Mouse (Mus musculus) intestine, embryonic 15.5 days (tissue): ENCODE measurements around the gene Gm6993. TPM values are rescaled to one million over a fixed set of nuclear protein-coding genes. Genes with fewer than 3 reads are reported as not detected.

ENCODE experiments used
- ATAC-seq: fragments of 200-750 bp; cut with Nextera tagmentation; 2 replicates; pipeline ENCODE4 v1.8.0; 2017; ENCODE audit warnings: moderate TSS enrichment, moderate library complexity
- H3K27ac ChIP-seq: fragments of 300-500 bp; sonication (generic); 2 replicates; pipeline ENCODE4 v1.5.1; 2015; ENCODE audit warnings: mild to moderate bottlenecking, inconsistent platforms
- H3K27me3 ChIP-seq: fragments of 300-500 bp; sonication (generic); replicated peaks from 2 replicates; pipeline ENCODE4 v1.6.1; 2015; ENCODE audit warnings: inconsistent platforms
- H3K36me3 ChIP-seq: fragments of 300-500 bp; sonication (generic); 2 replicates; pipeline ENCODE4 v1.6.1; 2015; ENCODE audit warnings: inconsistent platforms
- H3K4me1 ChIP-seq: fragments of 300-500 bp; sonication (generic); replicated peaks from 2 replicates; pipeline ENCODE4 v1.6.1; 2015; ENCODE audit warnings: inconsistent platforms
- H3K4me2 ChIP-seq: fragments of 300-500 bp; sonication (generic); replicated peaks from 2 replicates; pipeline ENCODE4 v1.6.1; 2015; ENCODE audit warnings: mild to moderate bottlenecking, inconsistent platforms
- H3K4me3 ChIP-seq: fragments of 300-500 bp; sonication (generic); replicated peaks from 2 replicates; pipeline ENCODE4 v1.5.1; 2015; ENCODE audit warnings: inconsistent platforms
- H3K9ac ChIP-seq: fragments of 300-500 bp; sonication (generic); 2 replicates; pipeline ENCODE4 v1.6.1; 2015; ENCODE audit warnings: inconsistent platforms
- H3K9me3 ChIP-seq: fragments of 300-500 bp; sonication (generic); 2 replicates; pipeline ENCODE4 v1.6.1; 2016; ENCODE audit warnings: inconsistent platforms
- WGBS: fragments of 180-500 bp; shearing (Covaris S2); methylation state at CpG from one replicate; pipeline ENCODE4 v1.1.7; 2015; 5-methylcytosine and 5-hydroxymethylcytosine counted together
- polyA plus RNA-seq: library from polyadenylated mRNA; unstranded; fragments of >200 nt; fragmentation: Nextera tagmentation; extraction: Ambion mirVana; gene quantifications from 2 replicates; pipeline ENCODE4 v1.2.1, GENCODE M21; 2015

The Gm6993 gene
- polyA plus RNA-seq, 1 experiment from 2014 or later: not detected

DNA sequence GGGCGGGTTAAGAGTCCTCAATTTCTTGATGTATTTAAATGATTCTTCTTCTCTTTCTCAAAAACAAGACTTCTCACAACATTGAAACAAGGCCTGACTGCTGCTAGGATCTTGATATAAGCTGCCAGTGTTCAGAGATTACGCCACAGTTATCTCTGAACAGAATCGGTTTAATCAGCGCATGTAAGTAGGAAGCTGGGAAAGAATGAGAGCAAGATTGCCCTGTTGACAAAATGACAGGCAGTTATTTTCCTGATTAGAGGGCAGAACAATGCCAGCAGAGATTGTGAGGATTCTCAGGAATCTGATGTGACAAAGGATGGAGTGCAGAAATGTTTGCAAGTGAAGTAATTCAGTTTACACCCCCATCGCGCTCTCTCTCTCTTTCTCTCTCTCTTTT, 19.0 kb upstream of the Gm6993 start:
- H3K4me3 ChIP-seq: no peak overlapping the region
- WGBS: 72% methylated on average over 6 of the region's 6 CpGs
- no peak overlapping the region for H3K9ac ChIP-seq
- no peak overlapping the region for H3K27ac ChIP-seq
- H3K9me3 ChIP-seq: no peaks in the 10 kb centered on the region
- no peak overlapping the region for H3K4me2 ChIP-seq
- H3K36me3 ChIP-seq: no peaks in the 10 kb centered on the region
- H3K4me1 ChIP-seq: 0 out of 2 replicates have a peak, but pooled peaks cover 6% of the 10 kb centered on the region
- H3K27me3 ChIP-seq: no peaks in the 10 kb centered on the region
- no peak for ATAC-seq

GRCm38 (mm10) chr12:31222282-31222681, 18.3 kb upstream of the Gm6993 start:
- Histone ChIP-seq H3K9me3 (no peaks in the 10 kb centered on the region), H3K4me1 (0 out of 2 replicates have a peak, but pooled peaks cover 6% of the 10 kb centered on the region), H3K27me3 (no peaks in the 10 kb centered on the region), H3K27ac (no peak overlapping the region), H3K4me3 (no peak overlapping the region), H3K36me3 (no peaks in the 10 kb centered on the region), H3K4me2 (no peak overlapping the region), H3K9ac (no peak overlapping the region)
- no peak for ATAC-seq
- 55% methylated on average over 2 of the region's 2 CpGs for WGBS

- Histone ChIP-seq H3K9me3 (no peaks in the 10 kb centered on the region), H3K4me3 (no peak overlapping the region), H3K27me3 (no peaks in the 10 kb centered on the region), H3K27ac (no peak overlapping the region), H3K4me1 (0 out of 2 replicates have a peak, but pooled peaks cover 6% of the 10 kb centered on the region), H3K9ac (no peak overlapping the region), H3K4me2 (no peak overlapping the region), H3K36me3 (no peaks in the 10 kb centered on the region)
- ATAC-seq: no peak
- 41% methylated on average over 3 of the region's 3 CpGs for WGBS
Measured at GRCm38 (mm10) chr12:31222741-31223140, 17.8 kb upstream of the Gm6993 start.

DNA sequence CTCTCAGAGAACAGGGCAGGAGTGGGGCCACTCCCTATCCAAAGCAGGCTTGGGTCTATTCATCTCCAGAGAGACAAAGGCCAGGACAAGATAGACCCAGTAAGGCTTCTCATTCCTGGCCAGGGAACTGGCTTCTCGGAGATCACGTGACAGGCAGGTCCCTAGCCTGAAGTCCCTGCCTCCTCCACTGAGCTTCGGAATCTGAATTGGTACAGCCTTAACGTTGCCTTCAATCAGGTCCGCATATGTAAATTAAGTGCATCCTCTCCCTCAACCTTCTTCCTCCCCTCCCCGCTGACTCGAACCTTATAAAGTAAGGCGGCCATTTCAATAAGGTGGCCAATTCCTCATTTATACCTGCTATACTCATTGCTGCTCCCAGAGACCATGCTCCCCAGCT, 15.1 kb upstream of the Gm6993 start:
- Histone ChIP-seq H3K27ac (no peak overlapping the region), H3K27me3 (no peaks in the 10 kb centered on the region), H3K4me1 (0 out of 2 replicates have a peak, but pooled peaks cover 5% of the 10 kb centered on the region), H3K4me3 (no peak overlapping the region), H3K9me3 (no peaks in the 10 kb centered on the region), H3K9ac (no peak overlapping the region), H3K36me3 (no peaks in the 10 kb centered on the region), H3K4me2 (no peak overlapping the region)
- WGBS: 66% methylated on average over 8 of the region's 8 CpGs
- no peak for ATAC-seq

GRCm38 (mm10) chr12:31227167-31227566, 13.4 kb upstream of the Gm6993 start:
- H3K9me3 ChIP-seq: no peaks in the 10 kb centered on the region
- ATAC-seq: no peak
- no peak overlapping the region for H3K9ac ChIP-seq
- no peaks in the 10 kb centered on the region for H3K27me3 ChIP-seq
- no peak overlapping the region for H3K4me2 ChIP-seq
- H3K36me3 ChIP-seq: no peaks in the 10 kb centered on the region
- 74% methylated on average over 3 of the region's 3 CpGs for WGBS
- H3K4me3 ChIP-seq: no peak overlapping the region
- 0 out of 2 replicates have a peak, but pooled peaks cover 5% of the 10 kb centered on the region for H3K4me1 ChIP-seq
- no peak overlapping the region for H3K27ac ChIP-seq

DNA sequence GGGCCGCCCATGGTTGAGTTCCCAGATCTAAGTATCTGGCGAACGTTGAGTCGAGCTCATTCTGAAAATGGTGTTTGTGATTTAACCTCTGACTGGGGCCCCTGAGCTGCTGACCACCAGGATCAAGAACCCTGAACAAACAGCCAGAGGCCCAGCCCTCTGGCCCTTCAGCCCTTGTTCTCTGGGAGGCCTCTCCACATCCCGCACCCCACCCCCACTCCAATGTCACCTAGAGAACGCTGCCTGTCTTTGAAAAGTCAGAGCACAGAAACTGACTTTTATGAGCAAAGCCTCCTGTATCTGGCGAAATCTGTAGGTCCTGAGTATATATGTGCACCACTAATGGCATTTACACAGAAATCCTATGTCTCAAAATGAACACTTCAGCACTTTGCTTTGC, 11.7 kb upstream of the Gm6993 start:
- no peak overlapping the region for H3K4me3 ChIP-seq
- no peaks in the 10 kb centered on the region for H3K9me3 ChIP-seq
- no peak overlapping the region for H3K9ac ChIP-seq
- ATAC-seq: no peak
- WGBS: 31% methylated on average over 7 of the region's 7 CpGs
- no peak overlapping the region for H3K4me2 ChIP-seq
- 0 out of 2 replicates have a peak, but pooled peaks cover 2% of the 10 kb centered on the region for H3K4me1 ChIP-seq
- no peaks in the 10 kb centered on the region for H3K27me3 ChIP-seq
- no peak overlapping the region for H3K27ac ChIP-seq
- no peaks in the 10 kb centered on the region for H3K36me3 ChIP-seq

- H3K9ac ChIP-seq: no peak overlapping the region
- no peak overlapping the region for H3K27ac ChIP-seq
- no peak overlapping the region for H3K4me2 ChIP-seq
- WGBS: 100% methylated on average over 1 of the region's 1 CpGs
- H3K36me3 ChIP-seq: no peaks in the 10 kb centered on the region
- no peaks in the 10 kb centered on the region for H3K27me3 ChIP-seq
- ATAC-seq: no peak
- no peaks in the 10 kb centered on the region for H3K9me3 ChIP-seq
- H3K4me3 ChIP-seq: no peak overlapping the region
- H3K4me1 ChIP-seq: 0 out of 2 replicates have a peak, but pooled peaks cover 8% of the 10 kb centered on the region
Measured at GRCm38 (mm10) chr12:31232635-31233034, 7.9 kb upstream of the Gm6993 start.

DNA sequence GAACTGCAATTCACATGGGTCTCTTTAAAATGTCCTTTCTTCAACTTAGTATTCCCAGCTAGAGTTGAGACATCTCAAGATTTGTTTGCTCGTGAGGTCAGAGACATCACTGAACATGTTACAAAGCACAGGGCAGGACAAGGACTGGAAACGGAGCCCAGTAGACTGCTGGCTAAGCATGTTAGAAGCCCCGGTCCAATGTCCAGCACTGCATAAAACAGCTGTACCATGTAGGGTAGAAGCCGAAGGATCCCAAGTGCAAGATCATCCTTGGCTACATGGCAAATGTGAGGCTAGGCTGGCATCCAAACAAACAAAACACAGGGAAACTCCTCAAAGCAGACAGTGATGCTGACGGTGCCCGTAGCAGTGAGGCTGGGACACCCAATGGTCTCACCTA, 5.6 kb upstream of the Gm6993 start:
- 90% methylated on average over 6 of the region's 6 CpGs for WGBS

DNA sequence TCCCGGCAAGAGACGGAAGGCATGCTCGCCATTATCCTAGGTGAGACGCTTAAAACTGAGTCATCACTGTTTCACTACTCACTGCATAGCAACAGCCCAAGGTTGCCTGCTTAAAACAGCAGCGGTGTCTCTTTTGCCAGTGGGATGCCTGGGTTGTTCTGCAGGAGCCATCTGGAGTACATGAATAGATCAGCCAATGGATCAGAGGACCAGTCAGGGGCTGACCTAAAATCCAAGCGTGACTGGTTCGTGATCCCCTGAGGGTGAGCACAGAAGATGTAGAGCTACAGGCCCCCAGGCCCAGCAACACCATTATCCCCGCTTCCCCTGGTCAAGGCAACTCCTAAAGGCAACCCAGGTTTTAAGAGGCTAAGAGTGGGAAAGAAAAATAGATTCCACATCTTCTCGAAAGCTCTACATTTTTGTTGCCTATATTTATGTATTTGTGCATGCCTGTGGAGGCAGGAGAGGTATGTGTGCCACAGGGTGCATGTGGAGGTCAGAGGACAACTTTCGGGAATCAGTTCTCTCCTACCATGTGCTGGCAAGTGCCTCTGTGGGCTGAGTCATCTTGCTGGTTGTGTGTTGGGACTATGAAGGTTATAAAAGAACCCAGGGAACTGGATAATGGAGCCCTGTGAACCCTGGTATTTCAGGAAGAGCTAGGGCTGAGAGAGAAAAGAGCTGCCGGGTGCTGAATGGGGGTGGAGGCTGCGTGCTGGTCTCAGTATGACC, 3.5 kb upstream of the Gm6993 start:
- H3K27ac ChIP-seq: no peak overlapping the region

More for the DNA sequence above, 5.6 kb upstream of the Gm6993 start:
- H3K27ac ChIP-seq: no peak overlapping the region
- no peaks in the 10 kb centered on the region for H3K36me3 ChIP-seq
- no peaks in the 10 kb centered on the region for H3K9me3 ChIP-seq
- H3K4me3 ChIP-seq: no peak overlapping the region
- 0 out of 2 replicates have a peak, but pooled peaks cover 8% of the 10 kb centered on the region for H3K4me1 ChIP-seq
- no peak overlapping the region for H3K9ac ChIP-seq
- no peak overlapping the region for H3K4me2 ChIP-seq
- no peaks in the 10 kb centered on the region for H3K27me3 ChIP-seq
- ATAC-seq: no peak

DNA sequence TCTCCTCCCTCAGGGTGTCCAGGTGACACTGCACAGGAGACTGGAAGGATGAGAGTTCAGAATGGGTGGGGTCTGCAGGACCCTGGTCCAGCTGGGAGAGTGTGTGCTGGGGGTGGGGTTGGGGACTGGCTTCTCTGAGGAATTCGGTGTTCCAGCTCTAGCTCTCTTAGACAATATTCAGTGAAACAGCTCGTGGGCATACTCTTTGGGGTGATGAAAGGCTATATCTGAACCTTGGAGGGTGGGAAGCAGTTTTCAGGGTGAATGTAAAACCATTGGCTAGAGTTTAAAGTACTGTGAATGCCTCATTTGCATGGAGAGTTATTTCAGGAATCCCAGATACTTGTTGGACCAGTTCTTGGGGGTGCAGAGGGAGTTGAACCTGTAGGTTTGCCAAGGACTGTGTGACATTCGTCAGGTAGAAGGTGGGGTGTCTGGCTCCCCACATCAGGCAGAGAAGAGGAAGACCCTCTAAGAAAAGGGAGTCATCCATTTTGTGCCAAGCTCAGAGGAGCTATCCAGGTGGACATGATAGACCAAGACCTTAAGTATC, 1.5 kb upstream of the Gm6993 start:
- WGBS: 73% methylated on average over 3 of the region's 3 CpGs
- H3K9ac ChIP-seq: no peak overlapping the region
- H3K27ac ChIP-seq: no peak overlapping the region
- no peak for ATAC-seq
- H3K4me2 ChIP-seq: no peak overlapping the region
- H3K9me3 ChIP-seq: no peaks in the 10 kb centered on the region
- H3K27me3 ChIP-seq: no peaks in the 10 kb centered on the region
- H3K4me3 ChIP-seq: no peak overlapping the region
- H3K36me3 ChIP-seq: no peaks in the 10 kb centered on the region
- H3K4me1 ChIP-seq: 0 out of 2 replicates have a peak, but pooled peaks cover 8% of the 10 kb centered on the region

More for the DNA sequence above, 3.5 kb upstream of the Gm6993 start:
- no peak for ATAC-seq
- Histone ChIP-seq H3K9ac (no peak overlapping the region), H3K27me3 (no peaks in the 10 kb centered on the region), H3K4me2 (no peak overlapping the region), H3K4me3 (no peak overlapping the region), H3K36me3 (no peaks in the 10 kb centered on the region), H3K9me3 (no peaks in the 10 kb centered on the region), H3K4me1 (0 out of 2 replicates have a peak, but pooled peaks cover 8% of the 10 kb centered on the region)
- WGBS: 62% methylated on average over 12 of the region's 12 CpGs

DNA sequence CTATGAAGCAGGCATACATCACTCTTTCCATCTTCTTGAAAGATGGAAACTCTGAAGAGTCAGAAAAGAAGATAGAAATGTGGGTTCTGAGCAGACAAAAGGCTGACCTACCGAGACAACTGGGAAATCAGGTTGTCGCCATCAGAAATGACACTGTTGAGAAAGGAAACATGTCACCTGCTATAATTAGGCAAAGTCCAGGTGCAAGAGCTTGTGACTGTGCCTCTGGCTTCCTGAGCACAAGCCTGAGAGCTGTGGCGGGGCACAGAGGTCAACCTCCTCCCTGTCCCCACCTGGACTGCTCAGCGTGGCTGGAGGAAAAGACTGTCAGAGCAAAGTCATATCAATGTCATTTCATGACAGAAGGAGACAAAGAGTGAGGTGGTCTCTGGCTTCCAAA, 772 bp upstream of the Gm6993 start:
- H3K4me2 ChIP-seq: no peak overlapping the region
- no peak overlapping the region for H3K4me3 ChIP-seq
- ATAC-seq: no peak
- no peaks in the 10 kb centered on the region for H3K36me3 ChIP-seq
- no peak overlapping the region for H3K27ac ChIP-seq
- no peaks in the 10 kb centered on the region for H3K27me3 ChIP-seq
- H3K4me1 ChIP-seq: 0 out of 2 replicates have a peak, but pooled peaks cover 8% of the 10 kb centered on the region
- WGBS: 63% methylated on average over 4 of the region's 4 CpGs
- no peak overlapping the region for H3K9ac ChIP-seq
- H3K9me3 ChIP-seq: no peaks in the 10 kb centered on the region

- no peak overlapping the region for H3K9ac ChIP-seq
- no peak overlapping the region for H3K4me3 ChIP-seq
- H3K27me3 ChIP-seq: no peaks in the 10 kb centered on the region
- no peak overlapping the region for H3K27ac ChIP-seq
- 62% methylated on average over 6 of the region's 6 CpGs for WGBS
- H3K4me2 ChIP-seq: no peak overlapping the region
- no peaks in the 10 kb centered on the region for H3K36me3 ChIP-seq
- H3K4me1 ChIP-seq: peaks cover 21% of the 10 kb centered on the region
- no peak for ATAC-seq
- H3K9me3 ChIP-seq: no peaks in the 10 kb centered on the region
Measured at GRCm38 (mm10) chr12:31241595-31242342, 1.2 kb downstream of the Gm6993 start.
